Mouse (Mus musculus) liver, adult 2 months (tissue): ENCODE measurements around the gene Aebp1. TPM values are rescaled to one million over a fixed set of nuclear protein-coding genes. Genes with fewer than 3 reads are reported as not detected.

Experiments used
- DNase-seq: peaks from one replicate; pipeline ENCODE4 v3.0.0-alpha.2; 2011; ENCODE audit warnings: low read depth, low spot score; ENCODE audit errors: extremely low read depth
- H3K27ac ChIP-seq: fragments of 200-500 bp; replicated peaks from 2 replicates; pipeline ENCODE4 v1.5.1; 2012; ENCODE audit warnings: low read depth, mild to moderate bottlenecking, control low read depth, inconsistent platforms, low read length; ENCODE audit not compliant: insufficient read depth
- H3K27me3 ChIP-seq: fragments of 200-500 bp; 2 replicates; pipeline ENCODE4 v1.6.1; 2012; ENCODE audit warnings: mild to moderate bottlenecking, moderate library complexity, low read length, inconsistent platforms; ENCODE audit not compliant: control insufficient read depth, insufficient read depth
- H3K36me3 ChIP-seq: fragments of 200-500 bp; 2 replicates; pipeline ENCODE4 v1.6.1; 2012; ENCODE audit warnings: low read length, inconsistent platforms; ENCODE audit not compliant: control insufficient read depth, insufficient read depth
- H3K4me1 ChIP-seq: fragments of 200-500 bp; 2 replicates; pipeline ENCODE4 v1.6.1; 2011; ENCODE audit warnings: low read length; ENCODE audit not compliant: control insufficient read depth, insufficient read depth
- H3K4me3 ChIP-seq: fragments of 200-500 bp; 2 replicates; pipeline ENCODE4 v1.5.1; 2011; ENCODE audit warnings: low read depth, mild to moderate bottlenecking, control low read depth, low read length, moderate library complexity; ENCODE audit not compliant: insufficient read depth
- H3K79me2 ChIP-seq: fragments of 200-500 bp; 2 replicates; pipeline ENCODE4 v1.6.1; 2012; ENCODE audit warnings: inconsistent platforms, mild to moderate bottlenecking, low read length, moderate library complexity; ENCODE audit not compliant: control insufficient read depth, insufficient read depth
- H3K9ac ChIP-seq: fragments of 200-500 bp; 2 replicates; pipeline ENCODE4 v1.6.1; 2012; ENCODE audit warnings: low read depth, mild to moderate bottlenecking, control low read depth, inconsistent platforms, low read length
- CTCF ChIP-seq: fragments of 200-500 bp; IDR thresholded peaks from 2 replicates; pipeline ENCODE4 v1.5.1; 2011; ENCODE audit warnings: low read depth, low read length, control low read depth
- POLR2A ChIP-seq: fragments of 200-500 bp; IDR thresholded peaks from 2 replicates; pipeline ENCODE4 v1.6.1; 2011; ENCODE audit warnings: low read length, control low read depth; ENCODE audit not compliant: insufficient read depth; ENCODE audit errors: extremely low read depth
- WGBS: fragments of 180-500 bp; shearing (Covaris S2); methylation state at CpG from one replicate; pipeline ENCODE4 v1.1.7; 2018; 5-methylcytosine and 5-hydroxymethylcytosine counted together
- polyA plus RNA-seq: library from polyadenylated mRNA; depleted of rRNA; stranded (reverse); fragments of >200 nt; gene quantifications from 2 replicates; pipeline ENCODE4 v1.2.3, GENCODE M21; 2012; rRNA removed
- total RNA-seq: library from RNA; depleted of rRNA; stranded (reverse); fragments of >200 nt; gene quantifications from 2 replicates; pipeline ENCODE4 v1.2.3, GENCODE M21; 2014; rRNA removed

The Aebp1 gene
- total and polyA plus RNA-seq, 2 experiments = 0.83 to 1.4 TPM

DNA sequence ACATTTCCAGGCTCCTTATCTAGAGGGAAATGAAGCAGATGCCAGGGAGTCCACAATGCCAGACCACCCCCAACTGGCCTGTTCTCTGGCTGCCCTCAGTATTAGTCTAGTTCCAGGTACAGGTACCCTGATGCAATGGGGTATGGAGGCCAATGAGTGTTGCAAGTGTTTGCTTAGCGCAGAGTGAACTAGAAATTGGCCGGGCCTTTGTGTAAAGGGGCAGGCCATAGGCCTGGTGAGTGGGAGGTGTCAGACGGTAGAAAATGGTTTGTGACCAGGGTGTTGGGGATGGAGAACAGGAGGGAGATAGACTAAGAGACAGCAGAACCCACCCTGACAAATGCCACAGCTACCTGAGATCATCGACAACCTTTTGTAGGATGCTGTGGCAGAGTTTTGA is 57.9 kb downstream of the Aebp1 start:
- Histone ChIP-seq H3K4me3 (peak overlapping the region; percentile 15; the same call in 1 of the 2 replicates), H3K27me3 (no peaks in the 10 kb centered on the region), H3K4me1 (peaks cover 29% of the 10 kb centered on the region), H3K36me3 (0 out of 2 replicates have a peak, but pooled peaks cover 2% of the 10 kb centered on the region), H3K27ac (peak overlapping the region; percentile 81), H3K79me2 (peaks cover 11% of the 10 kb centered on the region; the same call in 1 of the 2 replicates), H3K9ac (peak overlapping the region; percentile 31; the same call in 1 of the 2 replicates)
- TF ChIP-seq POLR2A (no peak), CTCF (no peak)
- DNase-seq = peak; percentile 100
- WGBS = 26% methylated on average over 4 of the region's 4 CpGs

DNA sequence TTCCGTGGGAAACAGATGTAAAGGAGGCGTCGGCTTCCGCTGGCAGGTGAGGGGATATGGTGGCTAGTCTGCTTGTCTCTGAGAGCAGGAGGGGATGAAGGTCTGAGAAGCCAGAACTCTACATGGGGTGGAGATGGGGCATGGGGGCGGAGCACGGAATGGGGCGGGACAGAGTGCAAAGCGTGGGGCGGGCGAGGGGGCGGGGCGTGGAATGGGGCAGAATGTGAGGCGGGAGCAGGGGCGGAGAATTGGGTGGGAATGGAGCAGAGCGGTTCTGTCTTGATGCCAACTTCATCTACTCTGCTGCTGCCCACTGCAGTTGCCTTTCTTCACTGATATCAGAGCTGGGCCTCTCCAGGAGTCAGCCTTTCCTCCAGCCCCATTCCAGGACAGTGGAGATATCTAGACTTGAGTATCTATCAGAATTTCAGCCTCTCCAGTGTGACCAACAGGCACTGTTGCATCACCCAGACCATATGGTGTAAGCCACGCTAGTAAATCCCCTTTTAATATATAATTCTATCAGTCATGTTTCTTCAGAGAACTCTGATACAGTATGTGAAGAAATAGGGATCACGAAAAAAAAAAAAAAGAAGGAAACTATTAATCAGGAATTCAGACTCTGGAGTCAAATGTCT is 58.7 kb downstream of the Aebp1 start:
- H3K9ac ChIP-seq = peak overlapping the region; percentile 31
- H3K4me3 ChIP-seq = no peak overlapping the region; the same call in 1 of the 2 replicates
- H3K27ac ChIP-seq = peak overlapping the region; percentile 81
- H3K36me3 ChIP-seq = 0 out of 2 replicates have a peak, but pooled peaks cover 2% of the 10 kb centered on the region
- peaks cover 26% of the 10 kb centered on the region for H3K4me1 ChIP-seq
- WGBS = 17% methylated on average over 17 of the region's 17 CpGs
- no peaks in the 10 kb centered on the region for H3K27me3 ChIP-seq
- TF ChIP-seq CTCF (no peak), POLR2A (peak; percentile 85)
- DNase-seq = peak; percentile 81
- H3K79me2 ChIP-seq = peaks cover 9% of the 10 kb centered on the region; the same call in 1 of the 2 replicates

Other genes with a start within 250 kb of the Aebp1 start
- 90.7 and 107 TPM in 2 replicates for gene Mrps24, start 146.3 kb upstream of the Aebp1 start, total RNA-seq
- 269 and 290 TPM in 2 replicates for gene Mrps24, start 146.3 kb upstream of the Aebp1 start, polyA plus RNA-seq
- 9.5 and 12.3 TPM in 2 replicates for gene Urgcp, start 99.6 kb upstream of the Aebp1 start, total RNA-seq
- gene Urgcp, start 99.6 kb upstream of the Aebp1 start, polyA plus RNA-seq = 15.2 and 16.8 TPM in 2 replicates
- 17.0 and 17.5 TPM in 2 replicates for gene Dbnl, start 73.5 kb upstream of the Aebp1 start, total RNA-seq
- gene Dbnl, start 73.5 kb upstream of the Aebp1 start, polyA plus RNA-seq = 25.6 and 27.1 TPM in 2 replicates
- gene Pgam2, start 58.2 kb upstream of the Aebp1 start, total RNA-seq = 0.13 and 0.92 TPM in 2 replicates
- gene Pgam2, start 58.2 kb upstream of the Aebp1 start, polyA plus RNA-seq = not detected in 2 replicates
- 2.6 and 2.7 TPM in 2 replicates for gene Polm, start 23.9 kb upstream of the Aebp1 start, total RNA-seq
- 8.1 and 13.3 TPM in 2 replicates for gene Polm, start 23.9 kb upstream of the Aebp1 start, polyA plus RNA-seq
- gene Pold2, start 16.3 kb downstream of the Aebp1 start, total RNA-seq = 10.7 and 22.1 TPM in 2 replicates
- gene Pold2, start 16.3 kb downstream of the Aebp1 start, polyA plus RNA-seq = 59.5 and 81.1 TPM in 2 replicates
- 0.65 and 0.67 TPM in 2 replicates for gene Myl7, start 36.8 kb downstream of the Aebp1 start, total RNA-seq
- 0.55 and 0.64 TPM in 2 replicates for gene Myl7, start 36.8 kb downstream of the Aebp1 start, polyA plus RNA-seq
- 69.5 and 94.4 TPM in 2 replicates for gene Gck, start 88.1 kb downstream of the Aebp1 start, total RNA-seq
- gene Gck, start 88.1 kb downstream of the Aebp1 start, polyA plus RNA-seq = 112 and 155 TPM in 2 replicates
- gene Ykt6, start 93.7 kb downstream of the Aebp1 start, total RNA-seq = 41.6 and 41.8 TPM in 2 replicates
- 37.4 and 39.9 TPM in 2 replicates for gene Ykt6, start 93.7 kb downstream of the Aebp1 start, polyA plus RNA-seq
- 6.4 and 8.5 TPM in 2 replicates for gene Camk2b, start 204.4 kb downstream of the Aebp1 start, total RNA-seq
- gene Camk2b, start 204.4 kb downstream of the Aebp1 start, polyA plus RNA-seq = 2.9 and 8.1 TPM in 2 replicates